Mouse (Mus musculus) adrenal gland, adult 2 months (tissue): ENCODE data around the gene Irf9. TPM values are rescaled to one million over a fixed set of nuclear protein-coding genes. Genes with fewer than 3 reads are reported as not detected.

Experiments used
- polyA plus RNA-seq: library from polyadenylated mRNA; depleted of rRNA; stranded (reverse); fragments of >200 nt; gene quantifications from 2 replicates; pipeline ENCODE4 v1.2.3, GENCODE M21; 2012; rRNA removed
- total RNA-seq, 2 experiments: library from RNA; stranded (reverse); gene quantifications; 2 replicates each; pipeline ENCODE4 v1.2.3; 2021

Irf9 gene
- total and polyA plus RNA-seq, 3 experiments, result 18.0 to 100 (median 23.6) TPM

Other genes starting within 250 kb of the Irf9 start
Only the 30 nearest of the 31 such genes appear.
- gene Dhrs4, start 124.8 kb upstream of the Irf9 start, total RNA-seq, result 100 to 1,000 TPM in 1 of 2 experiments, 10 to 100 TPM in 1; 80.6 to 110 TPM
- 40.9 and 44.7 TPM in 2 replicates for gene Dhrs4, start 124.8 kb upstream of the Irf9 start, polyA plus RNA-seq
- gene Carmil3, start 112.9 kb upstream of the Irf9 start, total RNA-seq, result 1 to 10 TPM; 4.8 to 5.4 TPM
- 11.0 and 14.8 TPM in 2 replicates for gene Carmil3, start 112.9 kb upstream of the Irf9 start, polyA plus RNA-seq
- not detected for gene Cpne6, start 93.1 kb upstream of the Irf9 start, total RNA-seq
- gene Cpne6, start 93.1 kb upstream of the Irf9 start, polyA plus RNA-seq, result 0.13 and 0.33 TPM in 2 replicates
- not detected for gene Nrl, start 78.6 kb upstream of the Irf9 start, total RNA-seq
- gene Nrl, start 78.6 kb upstream of the Irf9 start, polyA plus RNA-seq, result not detected in 2 replicates
- gene Pck2, start 63.3 kb upstream of the Irf9 start, total RNA-seq, result 10 to 100 TPM; 21.3 to 28.6 TPM
- gene Pck2, start 63.3 kb upstream of the Irf9 start, polyA plus RNA-seq, result 47.7 and 50.9 TPM in 2 replicates
- 100 to 1,000 TPM; 102 to 157 TPM for gene Dcaf11, start 43.6 kb upstream of the Irf9 start, total RNA-seq
- 107 and 139 TPM in 2 replicates for gene Dcaf11, start 43.6 kb upstream of the Irf9 start, polyA plus RNA-seq
- 1 to 10 TPM in 1 of 2 experiments, not detected in 1; 1.2 TPM for gene A730061H03Rik, start 43.2 kb upstream of the Irf9 start, total RNA-seq
- gene A730061H03Rik, start 43.2 kb upstream of the Irf9 start, polyA plus RNA-seq, result 3.8 and 4.2 TPM in 2 replicates
- gene Fitm1, start 28.0 kb upstream of the Irf9 start, total RNA-seq, result 1 to 10 TPM in 1 of 2 experiments, under 1 TPM in 1; 0.41 to 1.5 TPM
- gene Fitm1, start 28.0 kb upstream of the Irf9 start, polyA plus RNA-seq, result 3.8 and 5.6 TPM in 2 replicates
- 100 to 1,000 TPM; 207 to 360 TPM for gene Psme1, start 25.4 kb upstream of the Irf9 start, total RNA-seq
- 87.3 and 96.4 TPM in 2 replicates for gene Psme1, start 25.4 kb upstream of the Irf9 start, polyA plus RNA-seq
- 10 to 100 TPM; 24.5 to 38.4 TPM for gene Emc9, start 18.3 kb upstream of the Irf9 start, total RNA-seq
- 59.2 and 62.9 TPM in 2 replicates for gene Emc9, start 18.3 kb upstream of the Irf9 start, polyA plus RNA-seq
- gene Psme2, start 12.5 kb upstream of the Irf9 start, total RNA-seq, result 100 to 1,000 TPM; 329 to 332 TPM
- 49.2 and 65.1 TPM in 2 replicates for gene Psme2, start 12.5 kb upstream of the Irf9 start, polyA plus RNA-seq
- gene Rnf31, start 11.9 kb upstream of the Irf9 start, total RNA-seq, result 10 to 100 TPM; 30.8 to 36.6 TPM
- 37.2 and 38.9 TPM in 2 replicates for gene Rnf31, start 11.9 kb upstream of the Irf9 start, polyA plus RNA-seq
- gene Rec8, start 14.5 kb downstream of the Irf9 start, total RNA-seq, result 10 to 100 TPM in 1 of 2 experiments, 1 to 10 TPM in 1; 7.5 to 10.4 TPM
- 15.9 and 18.4 TPM in 2 replicates for gene Rec8, start 14.5 kb downstream of the Irf9 start, polyA plus RNA-seq
- 100 to 1,000 TPM; 126 to 136 TPM for gene Ipo4, start 32.4 kb downstream of the Irf9 start, total RNA-seq
- 86.6 and 132 TPM in 2 replicates for gene Ipo4, start 32.4 kb downstream of the Irf9 start, polyA plus RNA-seq
- gene Gm49378, start 34.3 kb downstream of the Irf9 start, total RNA-seq, result 1 to 10 TPM in 1 of 2 experiments, not detected in 1; 3.9 TPM
- gene Gm49378, start 34.3 kb downstream of the Irf9 start, polyA plus RNA-seq, result 30.0 and 40.2 TPM in 2 replicates
- gene Tm9sf1, start 40.2 kb downstream of the Irf9 start, total RNA-seq, result 10 to 100 TPM; 76.7 to 86.1 TPM
- 128 and 151 TPM in 2 replicates for gene Tm9sf1, start 40.2 kb downstream of the Irf9 start, polyA plus RNA-seq
- 1 to 10 TPM; 1.2 to 1.5 TPM for gene Tssk4, start 46.6 kb downstream of the Irf9 start, total RNA-seq
- 0.52 and 0.59 TPM in 2 replicates for gene Tssk4, start 46.6 kb downstream of the Irf9 start, polyA plus RNA-seq
- 10 to 100 TPM; 57.9 to 58.2 TPM for gene Mdp1, start 56.9 kb downstream of the Irf9 start, total RNA-seq
- 13.8 and 17.9 TPM in 2 replicates for gene Mdp1, start 56.9 kb downstream of the Irf9 start, polyA plus RNA-seq
- 10 to 100 TPM; 23.1 to 28.5 TPM for gene Gmpr2, start 68.4 kb downstream of the Irf9 start, total RNA-seq
- 10.0 and 12.4 TPM in 2 replicates for gene Gmpr2, start 68.4 kb downstream of the Irf9 start, polyA plus RNA-seq
- gene Nedd8, start 68.6 kb downstream of the Irf9 start, total RNA-seq, result 100 to 1,000 TPM; 352 to 392 TPM
- gene Nedd8, start 68.6 kb downstream of the Irf9 start, polyA plus RNA-seq, result 214 and 281 TPM in 2 replicates
- 10 to 100 TPM; 29.6 to 35.8 TPM for gene Tinf2, start 78.2 kb downstream of the Irf9 start, total RNA-seq
- 10.2 and 11.9 TPM in 2 replicates for gene Tinf2, start 78.2 kb downstream of the Irf9 start, polyA plus RNA-seq
- under 1 TPM; 0.23 to 0.45 TPM for gene Tgm1, start 110.4 kb downstream of the Irf9 start, total RNA-seq
- 0.27 and 0.28 TPM in 2 replicates for gene Tgm1, start 110.4 kb downstream of the Irf9 start, polyA plus RNA-seq
- gene Rabggta, start 118.7 kb downstream of the Irf9 start, total RNA-seq, result 10 to 100 TPM; 20.2 to 20.4 TPM
- 39.5 and 44.7 TPM in 2 replicates for gene Rabggta, start 118.7 kb downstream of the Irf9 start, polyA plus RNA-seq
- gene Dhrs1, start 142.1 kb downstream of the Irf9 start, total RNA-seq, result 10 to 100 TPM; 70.7 to 93.5 TPM
- 49.6 and 68.1 TPM in 2 replicates for gene Dhrs1, start 142.1 kb downstream of the Irf9 start, polyA plus RNA-seq
- 10 to 100 TPM; 17.6 to 17.7 TPM for gene Nop9, start 142.1 kb downstream of the Irf9 start, total RNA-seq
- 9.2 and 9.9 TPM in 2 replicates for gene Nop9, start 142.1 kb downstream of the Irf9 start, polyA plus RNA-seq
- 1 to 10 TPM; 1.2 to 1.7 TPM for gene Cideb, start 154.9 kb downstream of the Irf9 start, total RNA-seq
- 0.70 and 0.74 TPM in 2 replicates for gene Cideb, start 154.9 kb downstream of the Irf9 start, polyA plus RNA-seq
- under 1 TPM in 1 of 2 experiments, not detected in 1; 0.14 TPM for gene Ltb4r2, start 157.9 kb downstream of the Irf9 start, total RNA-seq
- 0.39 TPM in 1 of 2 replicates, not detected in the other for gene Ltb4r2, start 157.9 kb downstream of the Irf9 start, polyA plus RNA-seq
- gene Ltb4r1, start 162.4 kb downstream of the Irf9 start, total RNA-seq, result under 1 TPM in 1 of 2 experiments, not detected in 1; 0.76 TPM
- 1.4 and 1.7 TPM in 2 replicates for gene Ltb4r1, start 162.4 kb downstream of the Irf9 start, polyA plus RNA-seq
- 10 to 100 TPM in 1 of 2 experiments, 1 to 10 TPM in 1; 9.8 to 12.5 TPM for gene Adcy4, start 180.5 kb downstream of the Irf9 start, total RNA-seq
- gene Adcy4, start 180.5 kb downstream of the Irf9 start, polyA plus RNA-seq, result 17.1 and 21.0 TPM in 2 replicates
- 1 to 10 TPM; 3.3 to 3.7 TPM for gene Ripk3, start 185.3 kb downstream of the Irf9 start, total RNA-seq
- gene Ripk3, start 185.3 kb downstream of the Irf9 start, polyA plus RNA-seq, result 6.2 and 6.4 TPM in 2 replicates